Mouse (Mus musculus) forebrain, embryonic 11.5 days (tissue): ENCODE results near the gene Olfr895. TPM values are rescaled to one million over a fixed set of nuclear protein-coding genes. Genes with fewer than 3 reads are reported as not detected.

Source experiments
- ATAC-seq: fragments of 200-750 bp; cut with Nextera tagmentation; replicated peaks from 2 replicates; pipeline ENCODE4 v1.8.0; 2017; ENCODE audit warnings: moderate TSS enrichment; ENCODE audit not compliant: low FRiP score
- DNase-seq: peaks from one replicate; pipeline ENCODE4 v3.0.0-alpha.2; 2017; ENCODE audit warnings: low spot score
- H3K27ac ChIP-seq: fragments of 300-500 bp; sonication (generic); 2 replicates; pipeline ENCODE4 v1.5.1; 2014; ENCODE audit warnings: low read depth, low read length
- H3K27me3 ChIP-seq: fragments of 300-500 bp; sonication (generic); 2 replicates; pipeline ENCODE4 v1.6.1; 2014; ENCODE audit warnings: mild to moderate bottlenecking, low read length, mixed read lengths; ENCODE audit not compliant: control insufficient read depth, insufficient read depth
- H3K36me3 ChIP-seq: fragments of 300-500 bp; sonication (generic); 2 replicates; pipeline ENCODE4 v1.6.1; 2014; ENCODE audit warnings: mild to moderate bottlenecking, low read length, moderate library complexity, mixed read lengths; ENCODE audit not compliant: control insufficient read depth, insufficient read depth
- H3K4me1 ChIP-seq: fragments of 300-500 bp; sonication (generic); replicated peaks from 2 replicates; pipeline ENCODE4 v1.6.1; 2014; ENCODE audit warnings: low read length, mixed read lengths; ENCODE audit not compliant: control insufficient read depth, insufficient read depth
- H3K4me2 ChIP-seq: fragments of 300-500 bp; sonication (generic); 2 replicates; pipeline ENCODE4 v1.6.1; 2014; ENCODE audit warnings: low read depth, mild to moderate bottlenecking, low read length, moderate library complexity, mixed read lengths; ENCODE audit not compliant: severe bottlenecking
- H3K4me3 ChIP-seq: fragments of 300-500 bp; sonication (generic); 2 replicates; pipeline ENCODE4 v1.5.1; 2014; ENCODE audit warnings: low read depth, low read length
- H3K9ac ChIP-seq: fragments of 300-500 bp; sonication (generic); 2 replicates; pipeline ENCODE4 v1.6.1; 2014; ENCODE audit warnings: low read length
- H3K9me3 ChIP-seq: fragments of 300-500 bp; sonication (generic); 2 replicates; pipeline ENCODE4 v1.6.1; 2016; ENCODE audit warnings: low read length, mixed read lengths; ENCODE audit not compliant: control insufficient read depth
- WGBS: fragments of 180-500 bp; shearing (Covaris S2); extraction: QIAGEN DNeasy Blood & Tissue Kit; methylation state at CpG from one replicate; pipeline ENCODE4 v1.1.7; 2014; 5-methylcytosine and 5-hydroxymethylcytosine counted together
- polyA plus RNA-seq: library from polyadenylated mRNA; unstranded; fragments of >200 nt; fragmentation: Nextera tagmentation; extraction: Ambion mirVana; gene quantifications from 2 replicates; pipeline ENCODE4 v1.2.1, GENCODE M21; 2014

The Olfr895 gene
- polyA plus RNA-seq: not detected in 2 replicates

GRCm38 (mm10) chr9:38267551-38267950, at the start of gene Olfr895:
TSS of gene Olfr895 (plus strand) at chr9:38267851.
- H3K27ac ChIP-seq: no peak within 1 kb of the TSS
- no peaks in the 10 kb centered on the region for H3K36me3 ChIP-seq
- H3K27me3 ChIP-seq: no peaks in the 10 kb centered on the region
- H3K4me1 ChIP-seq: no peaks in the 10 kb centered on the region
- DNase-seq: no peak
- H3K9me3 ChIP-seq: no peaks in the 10 kb centered on the region
- no peak within 1 kb of the TSS for H3K9ac ChIP-seq
- H3K4me2 ChIP-seq: no peak within 1 kb of the TSS
- H3K4me3 ChIP-seq: no peak within 1 kb of the TSS
- no peak for ATAC-seq

GRCm38 (mm10) chr9:38252474-38252873, 15.2 kb upstream of the Olfr895 start, which contains the start of gene Olfr143:
TSS of gene Olfr143 (plus strand) at chr9:38252774.
- ATAC-seq: no peak
- Histone ChIP-seq H3K36me3 (no peaks in the 10 kb centered on the region), H3K27me3 (no peaks in the 10 kb centered on the region), H3K4me2 (no peak within 1 kb of the TSS), H3K4me3 (no peak within 1 kb of the TSS), H3K9ac (no peak within 1 kb of the TSS), H3K4me1 (no peaks in the 10 kb centered on the region), H3K27ac (no peak within 1 kb of the TSS), H3K9me3 (no peaks in the 10 kb centered on the region)
- DNase-seq: no peak

- Histone ChIP-seq H3K9ac (no peak within 1 kb of the TSS), H3K27me3 (no peaks in the 10 kb centered on the region), H3K4me2 (no peak within 1 kb of the TSS), H3K36me3 (no peaks in the 10 kb centered on the region), H3K4me1 (no peaks in the 10 kb centered on the region), H3K27ac (no peak within 1 kb of the TSS), H3K4me3 (no peak within 1 kb of the TSS), H3K9me3 (no peaks in the 10 kb centered on the region)
- ATAC-seq (no peak), DNase-seq (no peak)
- 84% methylated on average over 1 of the region's 1 CpGs for WGBS
These were observed 23.2 kb downstream of the Olfr895 start, which contains the start of gene Olfr896-ps1 for GRCm38 (mm10) chr9:38290807-38291206. TSS of gene Olfr896-ps1 (plus strand) at chr9:38291107.

Other genes starting within 250 kb of the Olfr895 start
- gene Olfr883, start 242.0 kb upstream of the Olfr895 start, polyA plus RNA-seq: not detected in 2 replicates
- not detected in 2 replicates for gene Olfr884, start 221.3 kb upstream of the Olfr895 start, polyA plus RNA-seq
- gene Olfr885, start 206.5 kb upstream of the Olfr895 start, polyA plus RNA-seq: not detected in 2 replicates
- gene Olfr887, start 183.8 kb upstream of the Olfr895 start, polyA plus RNA-seq: not detected in 2 replicates
- gene Olfr888, start 159.7 kb upstream of the Olfr895 start, polyA plus RNA-seq: not detected in 2 replicates
- 0.11 and 0.12 TPM in 2 replicates for gene Olfr889, start 152.7 kb upstream of the Olfr895 start, polyA plus RNA-seq
- gene Olfr890, start 125.3 kb upstream of the Olfr895 start, polyA plus RNA-seq: not detected in 2 replicates
- gene Olfr891, start 87.0 kb upstream of the Olfr895 start, polyA plus RNA-seq: not detected in 2 replicates
- gene Olfr893, start 59.5 kb upstream of the Olfr895 start, polyA plus RNA-seq: not detected in 2 replicates
- not detected in 2 replicates for gene Olfr894, start 49.8 kb upstream of the Olfr895 start, polyA plus RNA-seq
- not detected in 2 replicates for gene Olfr143, start 15.1 kb upstream of the Olfr895 start, polyA plus RNA-seq
- not detected in 2 replicates for gene Olfr896-ps1, start 23.3 kb downstream of the Olfr895 start, polyA plus RNA-seq
- not detected in 2 replicates for gene Olfr25, start 61.2 kb downstream of the Olfr895 start, polyA plus RNA-seq
- gene Olfr898, start 80.6 kb downstream of the Olfr895 start, polyA plus RNA-seq: not detected in 2 replicates
- gene Olfr250, start 99.0 kb downstream of the Olfr895 start, polyA plus RNA-seq: not detected in 2 replicates
- not detected in 2 replicates for gene Olfr251, start 109.2 kb downstream of the Olfr895 start, polyA plus RNA-seq
- gene Olfr147, start 133.8 kb downstream of the Olfr895 start, polyA plus RNA-seq: not detected in 2 replicates
- gene Olfr901, start 161.6 kb downstream of the Olfr895 start, polyA plus RNA-seq: not detected in 2 replicates
- not detected in 2 replicates for gene Olfr902, start 179.8 kb downstream of the Olfr895 start, polyA plus RNA-seq
- not detected in 2 replicates for gene Olfr904, start 195.3 kb downstream of the Olfr895 start, polyA plus RNA-seq
- not detected in 2 replicates for gene Olfr905, start 203.3 kb downstream of the Olfr895 start, polyA plus RNA-seq
- not detected in 2 replicates for gene Olfr906, start 219.2 kb downstream of the Olfr895 start, polyA plus RNA-seq
- not detected in 2 replicates for gene Olfr907, start 227.9 kb downstream of the Olfr895 start, polyA plus RNA-seq